Mouse (Mus musculus): Measurements from ENCODE around the gene Gm44596. TPM values are rescaled to one million over a fixed set of nuclear protein-coding genes. Genes with fewer than 3 reads are reported as not detected.

Gm44596 gene
- polyA plus RNA-seq, 1 experiment = not detected

DNA sequence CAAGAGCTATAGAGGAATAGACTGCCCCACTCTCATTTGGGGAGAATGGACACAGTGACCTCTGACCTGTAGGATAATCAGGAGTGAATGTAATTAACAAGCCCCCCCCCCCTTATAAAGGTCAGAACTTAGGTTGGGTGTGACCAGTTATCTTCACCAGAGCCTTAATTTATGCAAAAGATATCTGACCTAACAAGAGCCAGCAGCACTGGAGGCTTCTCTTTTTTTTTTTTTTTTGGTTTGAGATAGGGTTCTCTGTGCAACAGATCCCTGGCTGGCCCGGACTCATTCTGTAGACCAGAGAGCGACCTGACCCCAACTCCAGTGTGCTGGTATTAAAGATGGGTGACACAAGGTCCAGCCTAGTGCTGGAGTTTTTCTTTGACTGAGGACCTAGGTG is 54.0 kb downstream of the Gm44596 start:
- DNase-seq (ENCODE audit: low spot score) = no peak

DNA sequence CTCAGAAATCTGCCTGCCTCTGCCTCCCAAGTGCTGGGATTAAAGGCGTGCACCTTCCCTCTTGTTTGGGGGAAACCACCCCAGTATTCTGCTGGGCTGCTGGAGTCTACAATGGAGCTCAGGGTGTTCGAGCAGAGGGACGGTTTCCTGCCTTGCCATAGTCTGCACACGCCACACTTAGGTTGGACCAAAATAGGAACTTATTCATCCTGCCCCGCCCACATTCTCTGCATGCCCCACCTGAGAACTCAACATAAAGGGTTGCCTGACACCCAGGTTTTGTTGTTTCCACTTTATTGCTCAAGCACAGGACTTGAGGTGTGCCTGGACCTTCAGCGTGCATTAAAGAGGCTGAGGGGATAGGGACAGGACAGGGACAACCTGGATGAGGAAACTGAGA is 54.5 kb downstream of the Gm44596 start:
- no peak for DNase-seq (ENCODE audit: low spot score)

DNA sequence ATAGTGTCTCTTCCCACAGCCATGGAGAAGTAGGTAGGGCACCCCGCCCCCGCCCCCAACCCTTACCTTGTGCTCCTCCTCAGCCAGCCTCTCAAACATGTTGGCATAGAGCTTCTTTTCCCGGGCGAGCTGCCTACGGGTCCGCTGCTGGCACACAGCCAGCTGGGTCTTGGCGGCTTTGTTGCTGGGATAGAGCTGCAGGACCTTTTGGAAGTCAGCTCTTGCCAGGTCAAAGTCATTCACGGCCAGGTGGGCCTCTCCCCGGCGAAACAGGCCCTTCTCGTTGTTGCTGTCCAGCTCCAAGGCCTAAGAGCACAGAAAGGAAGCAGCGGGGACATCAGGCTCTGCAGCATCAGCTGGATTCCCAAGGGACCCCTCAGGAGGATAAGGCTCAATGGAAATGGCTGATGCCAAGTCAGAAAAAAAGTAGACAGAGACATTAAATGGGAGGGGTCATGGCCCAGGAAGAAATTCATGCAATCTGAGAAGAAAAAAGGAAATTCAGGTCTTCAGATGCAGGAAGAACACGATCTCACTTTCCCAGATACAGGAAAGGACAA is 57.1 kb downstream of the Gm44596 start:
- DNase-seq (ENCODE audit: low spot score) = no peak

DNA sequence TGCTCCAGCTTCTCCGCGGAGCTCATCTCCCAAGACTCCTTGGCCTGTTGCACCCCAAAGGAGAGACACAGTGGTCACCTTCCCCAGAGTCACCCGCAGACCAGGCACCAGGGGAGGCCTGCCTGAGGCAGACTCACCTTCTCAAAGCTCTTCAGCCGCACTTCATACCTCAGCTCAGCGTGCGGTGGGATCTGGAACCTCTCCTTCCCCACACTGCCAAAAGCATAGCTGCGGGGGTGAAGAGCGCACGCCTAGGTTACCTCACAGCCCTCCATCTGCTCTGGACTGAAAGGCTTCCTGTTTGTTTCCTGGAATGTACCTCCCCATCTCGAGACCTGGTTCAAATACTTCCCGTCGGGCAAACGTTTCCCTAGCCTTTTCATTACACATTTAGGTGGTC is 58.3 kb downstream of the Gm44596 start:
- DNase-seq (ENCODE audit: low spot score) = no peak

DNA sequence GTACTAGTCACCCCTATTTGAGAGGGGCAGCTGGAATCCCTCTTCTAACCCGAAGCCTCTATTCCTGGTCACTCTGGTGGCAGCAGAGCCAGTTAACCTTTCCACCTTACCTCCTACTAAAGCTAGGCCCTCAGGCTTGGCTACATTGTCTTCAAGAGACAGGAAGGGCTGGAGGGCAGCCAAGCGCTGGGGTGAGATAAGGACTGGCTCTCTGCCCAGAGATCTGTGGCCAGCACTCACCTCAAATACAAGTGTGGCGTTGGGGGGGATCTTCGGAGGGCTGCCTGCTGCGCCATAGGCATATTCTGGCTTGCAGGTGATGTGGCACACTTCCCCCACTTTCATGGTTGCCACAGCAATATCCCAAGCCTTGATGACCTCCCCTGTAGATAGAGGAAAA is 60.2 kb downstream of the Gm44596 start:
- no peak for DNase-seq (ENCODE audit: low spot score)

DNA sequence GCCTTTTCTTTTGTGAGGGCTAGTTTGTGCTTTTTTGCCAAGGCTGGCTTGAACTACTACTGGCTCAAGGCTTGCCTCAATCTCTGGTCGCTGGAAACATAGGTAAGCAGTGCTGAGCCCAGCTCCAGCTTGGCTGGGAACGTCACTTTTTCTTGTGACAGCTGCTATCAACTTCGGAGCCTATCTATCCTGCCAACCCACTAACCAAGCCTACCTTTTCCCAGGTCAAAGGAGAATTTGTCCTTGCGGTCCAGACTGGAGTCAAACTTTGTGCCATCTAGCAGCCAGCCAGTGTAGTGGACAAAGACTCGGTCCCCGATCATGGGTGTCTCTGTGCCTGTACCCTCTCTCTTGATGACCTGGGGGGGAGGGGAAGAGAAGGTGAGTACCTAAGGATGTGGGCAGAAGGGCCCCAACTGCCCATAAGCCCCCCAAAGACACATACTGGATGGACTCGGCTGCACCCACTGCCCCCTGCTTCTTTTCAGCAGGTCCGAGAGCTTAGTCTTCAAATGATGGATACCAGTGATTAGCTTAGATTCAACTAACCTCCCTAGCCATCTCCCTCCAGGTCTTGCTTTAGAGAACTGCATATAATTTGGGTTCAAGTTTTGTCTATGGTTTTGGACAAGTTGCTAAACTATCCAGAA is 61.2 kb downstream of the Gm44596 start:
- no peak for DNase-seq (ENCODE audit: low spot score)

DNA sequence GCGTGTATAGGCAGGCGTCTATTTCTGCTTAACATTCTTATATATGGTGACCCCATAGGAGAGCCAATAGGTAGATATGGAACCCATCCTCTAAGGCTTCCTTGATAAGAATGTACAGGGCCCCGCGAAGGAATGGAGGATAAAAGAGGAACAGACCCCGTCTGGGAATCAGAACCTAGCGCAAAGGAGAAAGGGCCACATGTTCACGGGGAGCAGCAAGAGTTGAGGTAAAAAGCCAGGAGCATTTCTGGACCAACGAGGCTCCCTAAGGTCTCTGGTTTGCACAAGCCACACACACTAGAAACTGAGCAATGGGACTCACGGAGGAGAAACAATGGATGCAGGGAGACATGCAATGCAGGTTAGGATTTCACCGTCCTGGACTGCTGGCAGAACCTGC is 62.0 kb downstream of the Gm44596 start:
- no peak for DNase-seq (ENCODE audit: low spot score)

DNA sequence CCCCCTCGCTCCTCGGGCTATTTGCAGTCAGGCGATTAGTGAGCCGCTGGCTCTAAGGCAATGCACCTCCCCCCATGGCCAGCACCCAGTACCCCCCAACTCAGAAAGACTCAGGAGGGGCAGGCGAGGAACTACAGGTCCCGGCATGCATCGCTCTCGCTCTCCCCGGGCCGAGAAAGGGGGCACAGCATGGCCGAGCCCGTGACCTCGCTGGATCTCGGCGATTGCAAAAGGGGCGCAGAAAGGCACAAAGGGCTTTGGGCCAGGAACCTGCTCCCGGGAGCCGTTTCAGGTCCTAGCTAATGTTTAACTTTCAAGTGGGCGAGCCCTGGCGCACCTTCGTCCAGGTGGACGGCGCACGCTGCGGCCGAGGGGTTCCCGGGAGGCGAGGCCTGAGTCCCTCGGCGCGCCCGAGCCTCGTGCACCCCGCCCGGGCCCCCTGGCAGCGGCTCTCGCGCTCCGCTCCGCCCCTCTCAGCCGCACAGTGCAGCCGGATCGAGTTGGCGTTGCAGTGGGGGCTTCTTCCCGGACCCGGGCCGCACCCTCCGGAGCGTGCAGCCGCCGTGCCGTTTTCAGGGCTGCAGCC is 62.5 kb downstream of the Gm44596 start:
- peak; percentile 61 for DNase-seq (ENCODE audit: low spot score)

DNA sequence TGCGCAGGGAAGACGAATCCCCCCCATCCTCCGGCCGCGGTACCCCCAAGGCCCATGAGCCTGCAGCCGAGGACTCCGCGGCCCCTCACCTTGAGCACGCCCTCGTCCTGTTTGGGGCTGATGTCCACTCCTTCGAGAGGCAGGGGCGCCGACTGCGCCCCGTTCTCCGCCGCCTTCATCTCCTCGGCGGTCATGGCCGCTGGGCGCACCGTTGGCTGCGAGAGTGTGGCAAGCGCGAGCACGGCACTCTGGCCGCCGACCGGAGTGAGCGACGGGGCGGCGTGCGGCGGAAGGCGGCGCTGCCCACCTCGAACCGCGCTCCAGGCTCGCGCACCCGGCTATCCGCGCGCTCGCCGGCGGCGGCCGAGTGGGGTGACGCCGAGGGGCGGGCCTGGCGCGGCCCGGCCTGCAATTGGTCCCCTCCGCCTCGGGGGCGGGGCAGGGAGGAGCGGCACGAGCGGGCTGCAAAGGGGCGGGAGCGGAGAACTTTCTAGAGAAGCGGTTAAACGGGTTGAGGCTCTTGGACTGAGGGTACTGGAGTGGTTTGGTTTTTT is 63.1 kb downstream of the Gm44596 start, which contains the start of gene Fkbp4:
Gene Fkbp4 (minus strand): TSS at position 361 of the 554 bp plus-strand sequence.
- DNase-seq (ENCODE audit: low spot score) = peak; percentile 93

DNA sequence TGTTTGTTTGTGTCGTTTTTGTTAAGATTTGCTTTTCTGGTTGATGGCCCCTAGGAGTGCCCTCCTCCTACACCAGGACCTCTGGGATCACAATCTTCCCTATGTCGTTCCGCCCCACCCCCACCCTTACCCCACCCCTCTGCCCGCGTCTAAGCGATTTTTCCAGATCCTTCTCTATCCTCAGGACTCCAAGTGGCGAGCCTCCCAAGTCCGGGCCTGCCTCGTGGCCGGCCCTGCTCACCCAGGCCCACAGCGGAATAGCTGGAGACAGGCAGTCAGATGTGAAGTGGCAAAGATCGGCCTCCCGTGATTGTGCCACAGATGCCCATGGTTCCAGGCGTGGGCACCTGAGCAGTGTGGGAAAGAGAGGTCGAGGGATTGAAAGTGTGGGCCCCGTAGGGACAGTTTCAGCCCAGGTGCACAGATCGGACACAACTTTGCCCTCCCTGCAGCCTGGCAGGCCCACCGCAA is 63.6 kb downstream of the Gm44596 start:
- DNase-seq (ENCODE audit: low spot score) = no peak

DNA sequence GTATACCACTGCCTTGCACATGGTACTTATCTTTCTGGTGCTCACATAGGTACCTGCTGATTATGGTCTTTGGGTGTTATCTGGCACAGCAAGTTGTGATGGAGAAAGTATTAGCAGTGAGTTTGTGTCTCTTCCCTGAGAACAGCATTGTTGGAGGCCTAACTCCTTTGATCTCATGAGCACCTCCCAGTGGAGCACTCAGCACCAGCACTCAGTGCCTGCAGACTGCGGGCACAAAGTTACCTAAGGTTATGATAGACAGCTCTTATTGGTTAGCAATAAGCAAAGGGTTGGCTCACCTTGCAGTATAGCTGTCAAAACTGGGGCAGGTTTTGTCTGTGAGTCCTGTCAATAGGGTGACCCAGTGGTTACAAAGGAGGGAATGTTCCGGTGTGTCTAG is 64.9 kb downstream of the Gm44596 start:
- no peak for DNase-seq (ENCODE audit: low spot score)

DNA sequence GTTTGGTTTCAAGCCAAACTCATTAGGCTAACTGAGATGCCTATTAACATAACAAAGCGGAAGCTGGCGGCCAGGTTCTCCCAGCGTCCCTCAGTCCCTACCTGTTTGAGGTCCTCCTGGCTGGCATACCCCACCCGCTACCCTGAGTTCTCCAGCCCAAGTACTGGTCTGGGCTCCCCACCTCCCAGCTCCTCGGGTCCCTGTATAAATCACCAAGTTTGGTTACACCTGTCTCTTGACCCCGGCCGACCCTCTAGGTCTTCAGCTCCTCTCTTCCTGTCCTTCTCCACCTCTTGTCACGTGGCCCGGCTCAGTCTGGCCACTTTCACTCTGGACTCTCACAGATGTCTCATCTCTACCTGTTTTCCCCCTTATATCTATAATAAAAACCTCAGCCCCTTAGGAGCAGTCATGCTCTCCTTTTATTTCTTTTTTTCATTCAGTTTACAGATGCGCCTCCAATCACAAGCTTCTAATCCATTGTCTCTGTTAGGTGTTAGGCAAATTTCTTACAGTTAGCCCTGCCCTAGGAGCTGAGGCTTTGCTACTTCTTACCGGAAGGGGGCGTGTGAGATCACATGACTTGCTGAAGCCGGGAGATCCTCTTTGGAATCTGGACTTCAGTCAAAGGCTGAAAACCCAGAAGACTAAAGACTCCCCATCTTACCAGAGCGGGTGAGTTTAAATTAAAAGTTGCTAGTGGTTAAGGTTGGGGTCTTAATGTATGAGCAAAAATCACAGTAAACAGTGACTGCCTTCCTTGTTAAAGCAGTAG is 70.6 kb downstream of the Gm44596 start:
- DNase-seq (ENCODE audit: low spot score) = no peak

DNA sequence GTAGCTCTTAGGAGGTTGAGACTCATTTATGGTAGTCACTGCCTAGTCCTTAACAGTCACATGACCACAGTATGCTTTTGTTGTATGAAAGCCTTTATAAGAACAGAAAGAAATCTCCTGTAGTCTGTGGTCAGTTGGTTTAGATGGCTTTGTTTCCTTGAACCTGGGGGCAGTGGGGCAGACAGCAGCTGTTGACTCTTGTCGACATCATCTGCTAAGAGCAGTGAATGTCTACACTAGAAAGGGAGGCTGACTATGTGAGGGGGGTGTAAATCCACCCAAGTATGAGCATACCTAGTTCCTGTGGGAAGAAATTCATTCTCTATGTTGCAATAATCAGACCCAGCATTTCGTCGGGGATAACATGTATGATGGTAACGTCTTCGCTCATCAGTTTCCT is 71.8 kb downstream of the Gm44596 start:
- DNase-seq (ENCODE audit: low spot score) = no peak

DNA sequence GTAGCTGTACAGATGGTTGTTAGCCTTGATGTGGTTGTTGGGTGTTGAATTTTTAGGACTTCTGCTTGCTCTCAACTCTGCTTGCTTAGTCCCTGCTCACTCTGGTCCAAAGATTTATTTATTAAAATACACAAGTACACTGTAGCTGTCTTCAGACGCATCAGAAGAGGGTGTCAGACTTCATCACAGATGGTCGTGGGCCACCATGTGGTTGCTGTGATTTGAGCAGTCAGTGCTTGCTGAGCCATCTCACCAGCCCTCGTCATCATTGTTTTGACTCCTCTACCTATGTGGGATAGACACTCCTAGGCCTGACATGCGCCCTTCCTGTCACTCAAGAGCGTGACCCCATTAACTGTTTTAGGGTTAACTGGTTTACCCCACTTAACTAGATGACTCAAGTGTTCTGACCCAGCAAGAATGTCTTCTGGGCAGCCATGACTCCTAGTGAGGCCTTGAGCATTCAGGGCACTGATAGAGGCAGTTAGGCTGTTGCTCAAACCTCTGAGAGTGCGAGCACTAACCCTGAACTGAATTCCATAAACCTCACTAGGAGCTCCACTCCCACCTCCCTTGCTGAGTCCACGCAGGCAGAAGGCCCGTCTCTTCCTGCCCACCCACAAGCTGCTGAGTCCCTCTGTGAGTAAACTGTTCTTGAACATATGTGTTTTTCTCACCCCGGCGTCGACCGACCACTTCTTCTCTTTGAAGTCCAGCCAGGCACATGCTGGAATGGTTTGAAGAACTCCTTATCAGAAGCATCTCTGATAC is 80.7 kb downstream of the Gm44596 start:
- no peak for DNase-seq (ENCODE audit: low spot score)

Other genes starting within 250 kb of the Gm44596 start
- 112 and 128 TPM in 2 replicates for gene Tspan9, start 231.9 kb upstream of the Gm44596 start, polyA plus RNA-seq (2012; rRNA removed)
- gene Tead4, start 74.7 kb upstream of the Gm44596 start, polyA plus RNA-seq (2012; rRNA removed) = 0.50 and 0.75 TPM in 2 replicates
- gene Tulp3, start 19.7 kb upstream of the Gm44596 start, polyA plus RNA-seq (2012; rRNA removed) = 22.6 TPM in 2 replicates
- 12.9 and 18.6 TPM in 2 replicates for gene Rhno1, start 12.6 kb upstream of the Gm44596 start, polyA plus RNA-seq (2012; rRNA removed)
- 4.7 and 5.0 TPM in 2 replicates for gene Foxm1, start 12.5 kb upstream of the Gm44596 start, polyA plus RNA-seq (2012; rRNA removed)
- 0.10 TPM in 1 of 2 replicates, not detected in the other for gene Tex52, start within 50 bp of the Gm44596 start, polyA plus RNA-seq (2012; rRNA removed)
- 5.0 and 5.6 TPM in 2 replicates for gene Nrip2, start 23.8 kb downstream of the Gm44596 start, polyA plus RNA-seq (2012; rRNA removed)
- 10.9 and 15.7 TPM in 2 replicates for gene Itfg2, start 49.4 kb downstream of the Gm44596 start, polyA plus RNA-seq (2012; rRNA removed)
- 115 and 121 TPM in 2 replicates for gene Fkbp4, start 63.2 kb downstream of the Gm44596 start, polyA plus RNA-seq (2012; rRNA removed)
- 0.09 TPM in 1 of 2 replicates, not detected in the other for gene Pzp, start 151.2 kb downstream of the Gm44596 start, polyA plus RNA-seq (2012; rRNA removed)
- not detected in 2 replicates for gene A2ml1, start 206.1 kb downstream of the Gm44596 start, polyA plus RNA-seq (2012; rRNA removed)
- 0.22 and 0.29 TPM in 2 replicates for gene Klrb1a, start 248.0 kb downstream of the Gm44596 start, polyA plus RNA-seq (2012; rRNA removed)